Mouse (Mus musculus) midbrain, embryonic 16.5 days (tissue): ENCODE data around the gene C330007P06Rik. TPM values are rescaled to one million over a fixed set of nuclear protein-coding genes. Genes with fewer than 3 reads are reported as not detected.

ENCODE experiments used
- ATAC-seq: fragments of 200-750 bp; cut with Nextera tagmentation; 2 replicates; pipeline ENCODE4 v1.8.0; 2017; ENCODE audit warnings: moderate TSS enrichment
- H3K27ac ChIP-seq: fragments of 300-500 bp; sonication (generic); 2 replicates; pipeline ENCODE4 v1.5.1; 2014; ENCODE audit warnings: mild to moderate bottlenecking, low read length, mixed read lengths
- H3K27me3 ChIP-seq: fragments of 300-500 bp; sonication (generic); 2 replicates; pipeline ENCODE4 v1.6.1; 2014; ENCODE audit warnings: low read depth, low read length, mixed read lengths; ENCODE audit not compliant: control insufficient read depth, insufficient read depth
- H3K36me3 ChIP-seq: fragments of 300-500 bp; sonication (generic); 2 replicates; pipeline ENCODE4 v1.6.1; 2014; ENCODE audit warnings: mild to moderate bottlenecking, low read length, moderate library complexity, mixed read lengths; ENCODE audit not compliant: control insufficient read depth, insufficient read depth
- H3K4me1 ChIP-seq: fragments of 300-500 bp; sonication (generic); 2 replicates; pipeline ENCODE4 v1.6.1; 2014; ENCODE audit warnings: mild to moderate bottlenecking, low read length, mixed read lengths; ENCODE audit not compliant: control insufficient read depth, insufficient read depth
- H3K4me2 ChIP-seq: fragments of 300-500 bp; sonication (generic); 2 replicates; pipeline ENCODE4 v1.6.1; 2014; ENCODE audit warnings: mild to moderate bottlenecking, low read length, mixed read lengths
- H3K4me3 ChIP-seq: fragments of 300-500 bp; sonication (generic); 2 replicates; pipeline ENCODE4 v1.5.1; 2014; ENCODE audit warnings: low read depth, mild to moderate bottlenecking, low read length, moderate library complexity, mixed read lengths
- H3K9ac ChIP-seq: fragments of 300-500 bp; sonication (generic); 2 replicates; pipeline ENCODE4 v1.6.1; 2014; ENCODE audit warnings: low read depth, low read length, mixed read lengths
- H3K9me3 ChIP-seq: fragments of 300-500 bp; sonication (generic); replicated peaks from 2 replicates; pipeline ENCODE4 v1.6.1; 2014; ENCODE audit warnings: mild to moderate bottlenecking, low read length, mixed read lengths; ENCODE audit not compliant: control insufficient read depth, poor library complexity, severe bottlenecking
- WGBS: fragments of 180-500 bp; shearing (Covaris S2); extraction: QIAGEN DNeasy Blood & Tissue Kit; methylation state at CpG from one replicate; pipeline ENCODE4 v1.1.7; 2014; 5-methylcytosine and 5-hydroxymethylcytosine counted together
- polyA plus RNA-seq: library from polyadenylated mRNA; unstranded; fragments of >200 nt; fragmentation: Nextera tagmentation; extraction: Ambion mirVana; gene quantifications from 2 replicates; pipeline ENCODE4 v1.2.1, GENCODE M21; 2015

Gene C330007P06Rik
- polyA plus RNA-seq, 1 experiment from 2014 or later: 20.9 TPM

GRCm38 (mm10) chrX:36884719-36885118 lies 10.8 kb upstream of the C330007P06Rik start:
- H3K36me3 ChIP-seq: peaks cover 2% of the 10 kb centered on the region; the same call in 1 of the 2 replicates
- no peak overlapping the region for H3K27ac ChIP-seq
- H3K4me2 ChIP-seq: no peak overlapping the region
- H3K27me3 ChIP-seq: no peaks in the 10 kb centered on the region
- 81% methylated on average over 1 of the region's 1 CpGs for WGBS
- no peak overlapping the region for H3K9ac ChIP-seq
- H3K9me3 ChIP-seq: no peaks in the 10 kb centered on the region
- H3K4me3 ChIP-seq: no peak overlapping the region
- ATAC-seq: no peak
- no peaks in the 10 kb centered on the region for H3K4me1 ChIP-seq

- WGBS: 15% methylated on average over 33 of the region's 36 CpGs
- peak overlapping the region; percentile 63 for H3K4me2 ChIP-seq
- no peaks in the 10 kb centered on the region for H3K9me3 ChIP-seq
- peaks cover 4% of the 10 kb centered on the region; the same call in 1 of the 2 replicates for H3K4me1 ChIP-seq
- peak; percentile 73 for ATAC-seq
- H3K36me3 ChIP-seq: no peaks in the 10 kb centered on the region
- H3K4me3 ChIP-seq: peak overlapping the region; percentile 70
- H3K27ac ChIP-seq: peak overlapping the region; percentile 76
- no peaks in the 10 kb centered on the region for H3K27me3 ChIP-seq
- peak overlapping the region; percentile 77 for H3K9ac ChIP-seq
Observed at GRCm38 (mm10) chrX:36874704-36875128, 805 bp upstream of the C330007P06Rik start.

- H3K36me3 ChIP-seq: no peaks in the 10 kb centered on the region
- peak overlapping the region; percentile 63 for H3K4me2 ChIP-seq
- peaks cover 4% of the 10 kb centered on the region; the same call in 1 of the 2 replicates for H3K4me1 ChIP-seq
- H3K9me3 ChIP-seq: no peaks in the 10 kb centered on the region
- 11% methylated on average over 55 of the region's 57 CpGs for WGBS
- ATAC-seq: peak; percentile 98
- peak overlapping the region; percentile 76 for H3K27ac ChIP-seq
- H3K27me3 ChIP-seq: no peaks in the 10 kb centered on the region
- H3K9ac ChIP-seq: peak overlapping the region; percentile 77
- peak overlapping the region; percentile 70 for H3K4me3 ChIP-seq
Observed at GRCm38 (mm10) chrX:36874178-36874696, 326 bp upstream of the C330007P06Rik start.

- H3K4me3 ChIP-seq: no peak overlapping the region
- ATAC-seq: no peak
- no peaks in the 10 kb centered on the region for H3K9me3 ChIP-seq
- WGBS: 73% methylated on average over 3 of the region's 3 CpGs
- H3K9ac ChIP-seq: no peak overlapping the region
- no peak overlapping the region for H3K4me2 ChIP-seq
- H3K4me1 ChIP-seq: peaks cover 2% of the 10 kb centered on the region; the same call in 1 of the 2 replicates
- H3K27me3 ChIP-seq: no peaks in the 10 kb centered on the region
- H3K36me3 ChIP-seq: no peaks in the 10 kb centered on the region
- H3K27ac ChIP-seq: no peak overlapping the region
Observed at GRCm38 (mm10) chrX:36870372-36870771, 3.5 kb downstream of the C330007P06Rik start.

- peak overlapping the region; percentile 44 for H3K4me3 ChIP-seq
- H3K9me3 ChIP-seq: no peaks in the 10 kb centered on the region
- peak overlapping the region; percentile 40 for H3K4me2 ChIP-seq
- ATAC-seq: peak; percentile 16; the same call in 1 of the 2 replicates
- H3K36me3 ChIP-seq: no peaks in the 10 kb centered on the region
- H3K4me1 ChIP-seq: peaks cover 6% of the 10 kb centered on the region
- H3K27me3 ChIP-seq: no peaks in the 10 kb centered on the region
- WGBS: 57% methylated on average over 8 of the region's 8 CpGs
- H3K9ac ChIP-seq: no peak overlapping the region
- H3K27ac ChIP-seq: no peak overlapping the region
Observed at GRCm38 (mm10) chrX:36864609-36865328, 9.1 kb downstream of the C330007P06Rik start.

- H3K27me3 ChIP-seq: no peaks in the 10 kb centered on the region
- H3K9me3 ChIP-seq: no peaks in the 10 kb centered on the region
- peak overlapping the region; percentile 17; the same call in 1 of the 2 replicates for H3K27ac ChIP-seq
- H3K36me3 ChIP-seq: no peaks in the 10 kb centered on the region
- ATAC-seq: peak; percentile 93
- peak overlapping the region; percentile 44 for H3K4me3 ChIP-seq
- H3K4me1 ChIP-seq: peaks cover 6% of the 10 kb centered on the region
- peak overlapping the region; percentile 46 for H3K4me2 ChIP-seq
- 0 out of 2 replicates have a peak overlapping the region, but pooled peaks have one; percentile 30 for H3K9ac ChIP-seq
- WGBS: 16% methylated on average over 34 of the region's 44 CpGs
Observed at GRCm38 (mm10) chrX:36863766-36864608, 9.9 kb downstream of the C330007P06Rik start.

GRCm38 (mm10) chrX:36852631-36853030 lies 21.3 kb downstream of the C330007P06Rik start:
- H3K4me3 ChIP-seq: no peak overlapping the region
- no peak overlapping the region for H3K27ac ChIP-seq
- H3K36me3 ChIP-seq: no peaks in the 10 kb centered on the region
- no peak overlapping the region for H3K4me2 ChIP-seq
- H3K4me1 ChIP-seq: no peaks in the 10 kb centered on the region
- WGBS: 79% methylated on average over 8 of the region's 8 CpGs
- no peak overlapping the region for H3K9ac ChIP-seq
- ATAC-seq: no peak
- no peaks in the 10 kb centered on the region for H3K9me3 ChIP-seq
- no peaks in the 10 kb centered on the region for H3K27me3 ChIP-seq

- H3K27me3 ChIP-seq: no peaks in the 10 kb centered on the region
- no peaks in the 10 kb centered on the region for H3K4me1 ChIP-seq
- no peak overlapping the region for H3K4me3 ChIP-seq
- no peak overlapping the region for H3K9ac ChIP-seq
- no peaks in the 10 kb centered on the region for H3K9me3 ChIP-seq
- H3K4me2 ChIP-seq: no peak overlapping the region
- no peaks in the 10 kb centered on the region for H3K36me3 ChIP-seq
- H3K27ac ChIP-seq: no peak overlapping the region
- no peak for ATAC-seq
- 82% methylated on average over 1 of the region's 1 CpGs for WGBS
Observed at GRCm38 (mm10) chrX:36847152-36847551, 26.8 kb downstream of the C330007P06Rik start.
